Mouse (Mus musculus): ENCODE results near the gene 1700092M07Rik. TPM values are rescaled to one million over a fixed set of nuclear protein-coding genes. Genes with fewer than 3 reads are reported as not detected.
"Not testable (repeated sequence)": the region's sequence is repeated elsewhere in the genome, so short reads cannot be mapped to it uniquely, and the experiment has no call there.

1700092M07Rik gene
- polyA plus RNA-seq, 1 experiment from 2014 or later = 1.5 TPM

DNA sequence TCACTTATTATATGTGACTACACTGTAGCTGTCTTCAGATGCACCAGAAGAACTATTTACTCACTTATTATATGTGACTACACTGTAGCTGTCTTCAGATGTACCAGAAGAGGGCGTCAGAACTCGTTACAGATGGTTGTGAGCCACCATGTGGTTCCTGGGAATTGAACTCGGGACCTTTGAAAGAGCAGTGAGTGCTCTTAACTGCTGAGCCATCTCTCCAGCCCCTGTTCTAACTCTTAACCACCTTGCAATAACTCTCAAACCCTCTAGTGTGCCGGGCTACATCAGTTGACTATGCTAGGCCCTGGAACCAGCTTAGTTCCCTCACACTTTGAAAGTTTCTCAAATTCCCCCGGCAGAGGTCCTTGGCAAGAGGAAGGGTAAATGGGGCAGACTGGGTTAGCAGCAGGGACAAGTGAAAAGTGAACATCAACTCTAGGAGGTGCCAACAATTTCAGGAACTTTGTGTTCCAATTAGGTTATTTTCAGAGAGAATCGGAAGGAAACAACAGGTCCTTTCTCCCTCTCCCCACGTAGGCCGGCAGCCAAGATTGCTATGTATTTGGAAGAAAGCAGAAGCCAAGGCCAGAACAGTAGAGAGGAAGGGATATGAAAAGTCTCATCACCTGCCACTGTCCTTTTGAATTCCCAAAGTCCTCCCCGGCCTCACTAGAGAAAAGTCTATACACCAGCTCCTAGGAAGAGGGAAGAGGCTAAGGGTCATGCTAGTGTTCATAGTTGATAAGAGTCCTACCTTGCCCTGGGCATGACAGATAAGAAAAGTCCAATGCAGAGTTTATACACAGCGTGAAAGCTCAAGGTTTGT, 25.7 kb upstream of the 1700092M07Rik start:
- Histone ChIP-seq H3K9me3 (ENCODE audit: control insufficient read depth, low read length) (no peaks in the 10 kb centered on the region), H3K36me3 (ENCODE audit: control insufficient read depth, insufficient read depth, low read length) (peaks cover 7% of the 10 kb centered on the region), H3K27ac (ENCODE audit: low read depth, low read length) (no peak overlapping the region), H3K27me3 (replicated peaks; ENCODE audit: control insufficient read depth, insufficient read depth, low read length) (no peaks in the 10 kb centered on the region), H3K9ac (ENCODE audit: low read depth, low read length) (no peak overlapping the region), H3K4me3 (ENCODE audit: low read length) (no peak overlapping the region), H3K4me2 (ENCODE audit: low read length) (no peak overlapping the region), H3K4me1 (ENCODE audit: control insufficient read depth, insufficient read depth, low read depth, low read length) (peaks cover 23% of the 10 kb centered on the region)
- 73% methylated on average over 10 of the region's 10 CpGs for WGBS
- ATAC-seq = no peak

DNA sequence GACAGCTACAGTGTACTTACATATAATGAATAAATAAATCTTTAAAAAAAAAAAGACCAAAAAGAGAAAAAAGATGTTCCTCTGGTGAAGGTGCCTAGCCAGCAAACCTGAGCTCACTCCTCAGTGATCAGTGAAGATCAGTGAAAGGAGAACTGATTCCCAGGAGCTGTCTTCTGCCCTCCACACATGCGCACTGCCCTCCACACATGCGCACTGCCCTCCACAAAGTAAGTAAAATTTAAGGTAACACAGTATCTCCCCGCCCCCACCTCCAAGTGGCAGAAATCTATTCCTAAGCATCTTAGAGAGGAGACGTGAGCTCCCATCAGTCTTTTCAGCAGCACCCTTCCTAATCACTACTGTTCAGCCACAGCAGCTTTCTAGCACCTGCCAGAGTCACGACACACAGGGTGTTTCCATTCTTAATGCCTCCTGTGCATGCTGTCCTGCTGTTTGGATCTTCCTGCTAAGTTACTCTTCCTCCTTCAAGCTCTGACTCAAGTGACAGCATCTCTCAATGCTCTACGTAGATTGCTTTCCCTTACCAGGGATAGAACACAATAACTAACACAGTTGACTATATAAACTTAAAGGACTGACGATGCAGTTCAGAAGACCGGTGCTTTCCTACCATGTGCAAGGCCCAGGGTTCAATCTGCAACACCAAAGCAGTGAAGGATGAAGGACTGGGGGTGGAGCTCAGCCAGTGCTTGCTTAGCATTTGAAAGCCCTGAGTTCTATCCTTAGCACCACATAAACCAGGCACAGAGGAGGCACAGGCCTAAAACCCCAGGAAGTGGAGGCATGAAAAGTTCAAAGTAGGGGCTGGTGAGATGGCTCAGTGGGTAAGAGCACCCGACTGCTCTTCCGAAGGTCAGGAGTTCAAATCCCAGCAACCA, 24.4 kb upstream of the 1700092M07Rik start:
- no peak overlapping the region for H3K9ac ChIP-seq (ENCODE audit: low read depth, low read length)
- no peak for ATAC-seq
- no peaks in the 10 kb centered on the region for H3K27me3 ChIP-seq (replicated peaks; ENCODE audit: control insufficient read depth, insufficient read depth, low read length)
- H3K4me2 ChIP-seq (ENCODE audit: low read length) = no peak overlapping the region
- peaks cover 5% of the 10 kb centered on the region; the same call in 1 of the 2 replicates for H3K36me3 ChIP-seq (ENCODE audit: control insufficient read depth, insufficient read depth, low read length)
- peaks cover 18% of the 10 kb centered on the region for H3K4me1 ChIP-seq (ENCODE audit: control insufficient read depth, insufficient read depth, low read depth, low read length)
- no peaks in the 10 kb centered on the region for H3K9me3 ChIP-seq (ENCODE audit: control insufficient read depth, low read length)
- H3K4me3 ChIP-seq (ENCODE audit: low read length) = no peak overlapping the region
- no peak overlapping the region for H3K27ac ChIP-seq (ENCODE audit: low read depth, low read length)
- 62% methylated on average over 10 of the region's 10 CpGs for WGBS

DNA sequence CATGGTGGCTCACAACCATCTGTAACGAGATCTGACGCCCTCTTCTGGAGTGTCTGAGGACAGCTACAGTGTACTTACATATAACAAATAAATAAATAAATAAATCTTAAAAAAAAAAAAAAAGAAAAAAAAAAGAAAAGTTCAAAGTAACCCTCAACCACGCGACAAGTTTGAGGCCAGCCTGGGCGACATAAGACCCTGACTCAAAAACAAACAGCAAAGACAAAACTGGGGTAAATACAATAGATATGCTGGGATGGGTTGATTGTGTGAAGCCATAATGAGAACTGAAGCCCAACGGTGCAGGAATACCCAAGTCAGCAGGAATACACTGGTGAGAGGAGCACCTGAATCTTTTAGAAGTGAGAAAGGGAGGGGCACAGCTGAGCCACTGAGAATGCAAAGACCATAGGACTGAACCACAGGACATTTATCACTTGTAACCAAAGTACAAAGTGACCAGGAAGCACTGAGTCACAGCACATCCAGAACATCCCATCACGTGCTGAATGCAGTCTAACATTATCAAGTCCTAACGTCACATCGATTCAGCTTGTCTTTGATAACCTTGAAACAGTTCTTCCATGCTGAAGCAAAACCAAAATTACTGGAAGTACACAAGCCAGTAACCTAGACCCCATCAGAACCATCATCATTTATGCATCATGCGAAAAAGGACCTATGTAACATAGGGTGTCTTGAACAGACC, 23.6 kb upstream of the 1700092M07Rik start:
- peaks cover 19% of the 10 kb centered on the region for H3K4me1 ChIP-seq (ENCODE audit: control insufficient read depth, insufficient read depth, low read depth, low read length)
- H3K36me3 ChIP-seq (ENCODE audit: control insufficient read depth, insufficient read depth, low read length) = peaks cover 3% of the 10 kb centered on the region; the same call in 1 of the 2 replicates
- no peak overlapping the region for H3K4me3 ChIP-seq (ENCODE audit: low read length)
- H3K9me3 ChIP-seq (ENCODE audit: control insufficient read depth, low read length) = no peaks in the 10 kb centered on the region
- H3K4me2 ChIP-seq (ENCODE audit: low read length) = no peak overlapping the region
- no peak for ATAC-seq
- no peak overlapping the region for H3K9ac ChIP-seq (ENCODE audit: low read depth, low read length)
- no peak overlapping the region for H3K27ac ChIP-seq (ENCODE audit: low read depth, low read length)
- no peaks in the 10 kb centered on the region for H3K27me3 ChIP-seq (replicated peaks; ENCODE audit: control insufficient read depth, insufficient read depth, low read length)
- 71% methylated on average over 8 of the region's 10 CpGs for WGBS

DNA sequence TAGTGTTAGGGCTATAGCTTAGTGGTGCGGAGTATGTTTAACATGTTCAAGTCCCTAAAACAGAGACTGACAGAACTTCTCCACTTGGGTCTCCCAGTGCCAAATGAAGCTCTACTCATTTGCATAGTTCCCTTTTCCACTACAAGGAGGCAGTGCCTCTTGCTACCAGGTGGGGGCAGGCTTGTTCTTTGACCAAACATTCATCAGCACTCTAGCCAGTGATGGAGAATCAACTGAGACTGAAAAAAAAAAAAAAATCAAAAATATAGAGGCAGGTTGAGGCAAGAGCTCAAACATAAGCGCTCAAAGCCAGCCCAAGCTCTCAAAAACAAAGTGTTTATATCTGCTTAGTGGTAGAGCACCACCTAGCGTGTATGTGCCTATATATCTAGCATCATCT, 22.2 kb upstream of the 1700092M07Rik start:
- peaks cover 20% of the 10 kb centered on the region for H3K4me1 ChIP-seq (ENCODE audit: control insufficient read depth, insufficient read depth, low read depth, low read length)
- no peak for ATAC-seq
- no peak overlapping the region for H3K4me3 ChIP-seq (ENCODE audit: low read length)
- H3K4me2 ChIP-seq (ENCODE audit: low read length) = no peak overlapping the region
- H3K36me3 ChIP-seq (ENCODE audit: control insufficient read depth, insufficient read depth, low read length) = peaks cover 2% of the 10 kb centered on the region; the same call in 1 of the 2 replicates
- no peak overlapping the region for H3K9ac ChIP-seq (ENCODE audit: low read depth, low read length)
- H3K27ac ChIP-seq (ENCODE audit: low read depth, low read length) = no peak overlapping the region
- H3K9me3 ChIP-seq (ENCODE audit: control insufficient read depth, low read length) = no peaks in the 10 kb centered on the region
- 66% methylated on average over 3 of the region's 3 CpGs for WGBS
- no peaks in the 10 kb centered on the region for H3K27me3 ChIP-seq (replicated peaks; ENCODE audit: control insufficient read depth, insufficient read depth, low read length)

DNA sequence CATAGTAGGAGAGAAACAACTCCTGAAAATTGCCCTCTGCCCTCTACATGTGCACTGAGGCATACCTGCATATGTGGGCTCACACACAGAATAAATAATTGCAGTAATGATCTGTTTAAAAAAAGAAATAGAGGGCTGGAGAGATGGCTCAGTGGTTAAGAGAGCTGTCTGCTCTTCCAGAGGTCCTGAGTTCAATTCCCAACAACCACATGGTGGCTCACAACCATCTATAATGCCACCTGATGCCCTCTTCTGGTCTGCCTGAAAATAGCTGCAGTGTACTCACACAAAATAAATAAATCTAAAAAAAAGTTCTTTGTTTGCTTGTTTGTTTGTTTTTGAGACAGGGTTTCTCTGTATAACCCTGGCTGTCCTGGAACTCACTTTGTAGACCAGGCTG, 21.5 kb upstream of the 1700092M07Rik start:
- not testable (repeated sequence) for ATAC-seq; H3K9ac ChIP-seq (ENCODE audit: low read depth, low read length)

DNA sequence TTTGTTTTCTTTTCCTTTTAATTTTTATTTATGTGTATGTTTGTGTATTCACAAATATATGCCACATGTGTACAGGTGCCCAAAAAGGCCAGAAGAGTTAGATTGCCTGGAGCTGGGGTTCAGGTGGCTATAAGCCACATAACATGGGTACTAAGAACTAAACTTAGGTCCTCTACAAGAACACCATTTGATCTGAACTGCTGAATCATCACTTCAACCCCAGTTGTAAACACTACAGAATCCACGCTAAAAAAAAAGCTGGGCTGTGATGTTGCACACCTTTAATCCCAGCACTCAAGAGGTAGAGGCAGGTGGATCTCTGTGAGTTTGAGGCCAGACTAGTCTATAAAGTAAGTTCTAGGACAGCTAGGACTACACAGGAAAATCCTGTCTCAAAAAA, 19.1 kb upstream of the 1700092M07Rik start:
- Histone ChIP-seq H3K4me1 (ENCODE audit: control insufficient read depth, insufficient read depth, low read depth, low read length) (peaks cover 31% of the 10 kb centered on the region), H3K36me3 (ENCODE audit: control insufficient read depth, insufficient read depth, low read length) (peaks cover 18% of the 10 kb centered on the region), H3K27me3 (replicated peaks; ENCODE audit: control insufficient read depth, insufficient read depth, low read length) (no peaks in the 10 kb centered on the region), H3K4me2 (ENCODE audit: low read length) (peak overlapping the region; percentile 58), H3K9me3 (ENCODE audit: control insufficient read depth, low read length) (no peaks in the 10 kb centered on the region), H3K9ac (ENCODE audit: low read depth, low read length) (peak overlapping the region; percentile 43), H3K27ac (ENCODE audit: low read depth, low read length) (no peak overlapping the region), H3K4me3 (ENCODE audit: low read length) (peak overlapping the region; percentile 84)
- ATAC-seq = no peak
- WGBS = 85% methylated on average over 1 of the region's 1 CpGs

More for the DNA sequence above, 21.5 kb upstream of the 1700092M07Rik start:
- not testable (repeated sequence) for H3K27me3 ChIP-seq (replicated peaks; ENCODE audit: control insufficient read depth, insufficient read depth, low read length); H3K9me3 ChIP-seq (ENCODE audit: control insufficient read depth, low read length); H3K27ac ChIP-seq (ENCODE audit: low read depth, low read length); H3K4me3 ChIP-seq (ENCODE audit: low read length); H3K4me2 ChIP-seq (ENCODE audit: low read length); H3K36me3 ChIP-seq (ENCODE audit: control insufficient read depth, insufficient read depth, low read length)
- H3K4me1 ChIP-seq (ENCODE audit: control insufficient read depth, insufficient read depth, low read depth, low read length) = peaks cover 17% of the 10 kb centered on the region

DNA sequence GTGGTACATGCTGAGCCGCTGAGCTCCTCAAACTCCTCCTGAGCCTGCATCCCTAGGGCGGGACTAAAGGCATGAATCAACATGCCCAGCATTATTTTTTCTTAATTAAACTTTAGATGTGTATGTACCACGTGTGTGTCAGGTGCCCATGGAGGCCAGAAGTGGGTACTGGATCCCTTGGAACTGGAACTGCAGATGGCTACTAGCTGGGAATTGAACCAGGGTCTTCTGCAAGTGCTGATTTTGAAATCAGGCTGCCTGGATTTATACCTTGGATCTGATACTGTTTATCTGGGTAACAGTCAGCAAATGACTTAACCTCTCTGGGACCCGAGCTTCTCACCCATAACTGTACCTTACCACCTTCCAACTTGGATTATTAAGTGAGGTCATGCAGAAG, 18.5 kb upstream of the 1700092M07Rik start:
- ATAC-seq = no peak
- WGBS = 60% methylated on average over 4 of the region's 4 CpGs
- Histone ChIP-seq H3K27me3 (replicated peaks; ENCODE audit: control insufficient read depth, insufficient read depth, low read length) (no peaks in the 10 kb centered on the region), H3K36me3 (ENCODE audit: control insufficient read depth, insufficient read depth, low read length) (peaks cover 22% of the 10 kb centered on the region), H3K4me1 (ENCODE audit: control insufficient read depth, insufficient read depth, low read depth, low read length) (peaks cover 31% of the 10 kb centered on the region), H3K27ac (ENCODE audit: low read depth, low read length) (0 out of 2 replicates have a peak overlapping the region, but pooled peaks have one; percentile 39), H3K9ac (ENCODE audit: low read depth, low read length) (peak overlapping the region; percentile 91), H3K4me3 (ENCODE audit: low read length) (peak overlapping the region; percentile 84), H3K4me2 (ENCODE audit: low read length) (peak overlapping the region; percentile 58), H3K9me3 (ENCODE audit: control insufficient read depth, low read length) (no peaks in the 10 kb centered on the region)

DNA sequence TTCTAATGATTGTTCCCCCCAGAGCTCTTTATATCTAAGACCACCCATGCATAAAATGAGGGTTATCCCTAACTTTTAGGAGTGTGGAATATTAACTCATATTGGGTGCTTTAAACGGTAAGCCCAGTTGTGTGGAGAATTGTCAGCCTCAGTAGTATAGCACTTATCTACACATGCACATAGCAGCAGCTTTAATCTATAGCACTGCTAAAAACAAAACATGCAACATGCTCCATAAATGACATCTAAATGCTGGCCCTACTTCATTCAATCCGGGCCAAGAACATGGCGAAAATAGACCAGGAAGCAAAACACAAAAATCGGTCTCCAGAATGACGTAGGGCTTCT, 18.0 kb upstream of the 1700092M07Rik start:
- no peaks in the 10 kb centered on the region for H3K27me3 ChIP-seq (replicated peaks; ENCODE audit: control insufficient read depth, insufficient read depth, low read length)
- H3K9ac ChIP-seq (ENCODE audit: low read depth, low read length) = peak overlapping the region; percentile 91
- H3K36me3 ChIP-seq (ENCODE audit: control insufficient read depth, insufficient read depth, low read length) = peaks cover 22% of the 10 kb centered on the region
- no peaks in the 10 kb centered on the region for H3K9me3 ChIP-seq (ENCODE audit: control insufficient read depth, low read length)
- H3K27ac ChIP-seq (ENCODE audit: low read depth, low read length) = peak overlapping the region; percentile 95
- H3K4me3 ChIP-seq (ENCODE audit: low read length) = peak overlapping the region; percentile 84
- peak; percentile 9 for ATAC-seq
- WGBS = 2% methylated on average over 5 of the region's 5 CpGs
- peaks cover 31% of the 10 kb centered on the region for H3K4me1 ChIP-seq (ENCODE audit: control insufficient read depth, insufficient read depth, low read depth, low read length)
- H3K4me2 ChIP-seq (ENCODE audit: low read length) = peak overlapping the region; percentile 58

Measured in hindbrain, embryonic 16.5 days (tissue).